Mouse (Mus musculus) G1E (cell line): ENCODE results near the gene Gnpat. TPM values are rescaled to one million over a fixed set of nuclear protein-coding genes. Genes with fewer than 3 reads are reported as not detected.
A peak's percentile ranks its signal among the peaks of the same experiment; 100 is the strongest.

Experiments
- ATAC-seq: 2 replicates; pipeline ENCODE4 v1.8.0; 2016; ENCODE audit warnings: mild to moderate bottlenecking; ENCODE audit not compliant: insufficient number of reproducible peaks, poor library complexity, low FRiP score, severe bottlenecking; ENCODE audit errors: extremely low read depth
- DNase-seq: peaks from one replicate; pipeline ENCODE4 v3.0.0; 2012; ENCODE audit warnings: low spot score
- H3K27me3 ChIP-seq: 2 replicates; pipeline ENCODE4 v1.6.1; 2012; ENCODE audit warnings: mild to moderate bottlenecking, low read length, inconsistent platforms; ENCODE audit not compliant: insufficient read depth
- H3K36me3 ChIP-seq: replicated peaks from 2 replicates; pipeline ENCODE3; 2012; ENCODE audit warnings: mild to moderate bottlenecking, inconsistent platforms
- H3K4me1 ChIP-seq: 2 replicates; pipeline ENCODE4 v1.6.1; 2012; ENCODE audit warnings: low read depth, low read length, inconsistent platforms, mixed read lengths; ENCODE audit not compliant: insufficient read depth
- H3K4me3 ChIP-seq: 2 replicates; pipeline ENCODE4 v1.5.1; 2012; ENCODE audit warnings: low read depth, mild to moderate bottlenecking, inconsistent platforms, low read length, moderate library complexity, mixed read lengths
- H3K9me3 ChIP-seq: replicated peaks from 2 replicates; pipeline ENCODE4 v1.6.1; 2012; ENCODE audit warnings: inconsistent platforms
- CTCF ChIP-seq: IDR thresholded peaks from 2 replicates; pipeline ENCODE4 v1.5.1; 2012; ENCODE audit warnings: low read depth, low read length, inconsistent platforms, mixed read lengths
- GATA1 ChIP-seq: IDR thresholded peaks from 2 replicates; pipeline ENCODE4 v1.6.1; 2012; ENCODE audit warnings: borderline replicate concordance, low read length, inconsistent platforms, mixed read lengths
- GATA2 ChIP-seq: IDR thresholded peaks from 2 replicates; pipeline ENCODE4 v1.6.1; 2012; ENCODE audit warnings: low read depth, low read length, inconsistent platforms, borderline replicate concordance
- POLR2AphosphoS5 ChIP-seq: IDR thresholded peaks from 2 replicates; pipeline ENCODE4 v1.6.1; 2012; ENCODE audit warnings: low read depth, low read length, inconsistent platforms; ENCODE audit not compliant: insufficient replicate concordance
- TAL1 ChIP-seq: conservative IDR thresholded peaks from 2 replicates; pipeline ENCODE4 v1.6.1; 2012; ENCODE audit warnings: low read depth, low read length, inconsistent platforms, mixed read lengths
- polyA plus RNA-seq: library from polyadenylated mRNA; stranded (reverse); fragments of >175 nt; gene quantifications from 2 replicates; pipeline ENCODE4 v1.2.3, GENCODE M21; 2012
- total RNA-seq, 2 experiments: library from RNA; stranded (forward) in 1 of 2; stranded (reverse) in 1 of 2; fragments of 200-1000 nt in 1 of 2; fragments of >200 nt in 1 of 2; fragmentation: Nextera tagmentation in 1 of 2; gene quantifications; 2 replicates each; pipeline ENCODE4 v1.2.3; 2014 to 2017

The Gnpat gene
- total and polyA plus RNA-seq, 3 experiments, result 125 to 131 (median 128) TPM

DNA sequence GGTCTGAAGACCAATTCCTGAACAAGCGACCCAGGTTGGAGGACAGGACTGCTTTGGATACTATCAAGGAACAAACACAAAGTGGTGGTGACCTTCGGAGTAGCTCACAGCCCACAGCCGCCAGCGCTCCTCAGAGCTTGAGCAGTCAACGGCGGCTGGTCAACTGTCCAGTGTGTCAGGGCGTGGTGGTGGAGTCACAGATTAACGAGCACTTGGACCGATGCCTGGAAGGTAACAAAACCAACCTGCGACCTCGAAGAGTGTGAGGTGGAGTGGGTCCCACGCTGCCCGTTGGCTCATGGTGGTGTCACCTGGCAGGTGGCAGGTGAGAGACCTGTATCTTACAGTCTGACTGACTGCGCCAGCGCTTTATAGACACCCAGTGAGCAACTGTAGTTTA lies 40.4 kb downstream of the Gnpat start:
- Histone ChIP-seq H3K27me3 (no peaks in the 10 kb centered on the region), H3K36me3 (peaks cover 96% of the 10 kb centered on the region), H3K9me3 (no peaks in the 10 kb centered on the region), H3K4me3 (peak overlapping the region; percentile 63), H3K4me1 (peaks cover 73% of the 10 kb centered on the region)
- TF ChIP-seq GATA2, result no peak
- TF ChIP-seq TAL1, result no peak
- no peak for TF ChIP-seq GATA1
- no peak for TF ChIP-seq CTCF
- TF ChIP-seq POLR2AphosphoS5, result 0 out of 2 replicates have a peak, but pooled peaks have one; percentile 7
- ATAC-seq, result no peak
- no peak for DNase-seq

DNA sequence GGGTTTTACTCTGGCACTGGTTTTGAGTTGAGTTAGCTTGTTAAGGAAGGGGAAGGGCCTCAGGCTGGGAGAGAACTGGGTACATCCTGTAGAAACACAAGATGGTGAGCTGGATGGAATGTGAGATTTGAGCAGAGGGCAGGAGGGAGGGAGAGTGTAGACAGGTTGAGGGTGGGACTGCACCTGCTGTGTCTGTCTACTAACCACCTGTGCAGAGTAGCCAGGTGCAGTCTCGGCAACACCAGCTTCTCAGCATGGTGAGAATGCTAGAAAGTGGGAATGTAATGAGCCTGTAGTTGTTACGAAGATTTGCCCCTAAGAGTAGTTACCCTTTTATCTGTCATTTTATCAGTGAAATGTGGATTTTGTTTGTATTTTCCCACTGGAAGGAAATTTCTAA lies 42.6 kb downstream of the Gnpat start:
- Histone ChIP-seq H3K27me3 (no peaks in the 10 kb centered on the region), H3K36me3 (peaks cover 95% of the 10 kb centered on the region), H3K9me3 (0 out of 2 replicates have a peak, but pooled peaks cover 3% of the 10 kb centered on the region), H3K4me1 (peaks cover 56% of the 10 kb centered on the region), H3K4me3 (no peak overlapping the region)
- no peak for TF ChIP-seq POLR2AphosphoS5
- TF ChIP-seq GATA2, result no peak
- TF ChIP-seq GATA1, result no peak
- TF ChIP-seq TAL1, result no peak
- TF ChIP-seq CTCF, result no peak
- ATAC-seq, result no peak
- DNase-seq, result no peak

DNA sequence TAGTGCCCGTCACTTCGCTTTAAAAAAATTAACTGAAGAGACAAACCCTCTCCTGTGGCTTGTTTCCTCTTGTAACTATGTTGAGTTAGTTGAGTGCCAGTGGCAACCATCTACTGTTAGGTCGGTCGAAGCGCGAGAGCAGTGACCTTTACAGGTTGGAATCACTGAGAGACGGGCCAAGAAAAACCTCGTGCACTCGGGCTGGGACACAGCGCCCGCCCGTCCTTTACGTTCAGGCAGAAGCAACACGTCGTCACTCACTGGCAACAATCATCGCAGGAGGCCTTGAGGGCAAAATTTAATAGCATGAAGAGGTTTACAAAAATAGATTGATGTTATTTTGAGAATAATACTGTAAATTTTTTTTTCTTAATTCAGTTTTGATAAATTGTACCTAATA lies 47.1 kb downstream of the Gnpat start:
- Histone ChIP-seq H3K36me3 (peaks cover 97% of the 10 kb centered on the region), H3K4me3 (no peak overlapping the region), H3K27me3 (no peaks in the 10 kb centered on the region), H3K9me3 (0 out of 2 replicates have a peak, but pooled peaks cover 5% of the 10 kb centered on the region), H3K4me1 (peaks cover 23% of the 10 kb centered on the region)
- TF ChIP-seq GATA1, result no peak
- no peak for TF ChIP-seq GATA2
- TF ChIP-seq POLR2AphosphoS5, result no peak
- TF ChIP-seq TAL1, result no peak
- no peak for TF ChIP-seq CTCF
- DNase-seq (no peak), ATAC-seq (no peak)

DNA sequence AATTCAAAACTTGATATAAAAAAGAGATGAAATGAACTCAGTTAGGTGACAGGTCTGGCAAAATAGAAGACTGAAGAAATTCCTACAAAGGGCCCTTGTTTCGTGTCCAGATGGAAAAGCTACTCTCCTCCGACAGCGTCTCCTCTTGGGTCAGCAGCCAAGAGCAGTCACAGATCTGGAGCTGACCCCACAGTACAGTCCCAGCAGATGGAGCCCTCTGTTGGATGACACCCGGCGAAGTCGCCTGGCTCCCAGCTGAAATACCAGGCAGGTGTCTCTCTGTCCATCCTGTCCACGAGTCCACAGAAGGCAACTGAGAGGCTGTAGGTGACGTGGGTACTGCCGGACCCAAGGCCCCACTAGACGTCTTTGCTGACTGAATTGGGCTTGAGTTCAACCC lies 47.5 kb downstream of the Gnpat start:
- ATAC-seq (no peak), DNase-seq (no peak)
- Histone ChIP-seq H3K4me1 (peaks cover 19% of the 10 kb centered on the region), H3K9me3 (0 out of 2 replicates have a peak, but pooled peaks cover 5% of the 10 kb centered on the region), H3K4me3 (no peak overlapping the region), H3K27me3 (no peaks in the 10 kb centered on the region), H3K36me3 (peaks cover 97% of the 10 kb centered on the region)
- no peak for TF ChIP-seq POLR2AphosphoS5
- TF ChIP-seq GATA1, result no peak
- no peak for TF ChIP-seq CTCF
- no peak for TF ChIP-seq TAL1
- TF ChIP-seq GATA2, result no peak

DNA sequence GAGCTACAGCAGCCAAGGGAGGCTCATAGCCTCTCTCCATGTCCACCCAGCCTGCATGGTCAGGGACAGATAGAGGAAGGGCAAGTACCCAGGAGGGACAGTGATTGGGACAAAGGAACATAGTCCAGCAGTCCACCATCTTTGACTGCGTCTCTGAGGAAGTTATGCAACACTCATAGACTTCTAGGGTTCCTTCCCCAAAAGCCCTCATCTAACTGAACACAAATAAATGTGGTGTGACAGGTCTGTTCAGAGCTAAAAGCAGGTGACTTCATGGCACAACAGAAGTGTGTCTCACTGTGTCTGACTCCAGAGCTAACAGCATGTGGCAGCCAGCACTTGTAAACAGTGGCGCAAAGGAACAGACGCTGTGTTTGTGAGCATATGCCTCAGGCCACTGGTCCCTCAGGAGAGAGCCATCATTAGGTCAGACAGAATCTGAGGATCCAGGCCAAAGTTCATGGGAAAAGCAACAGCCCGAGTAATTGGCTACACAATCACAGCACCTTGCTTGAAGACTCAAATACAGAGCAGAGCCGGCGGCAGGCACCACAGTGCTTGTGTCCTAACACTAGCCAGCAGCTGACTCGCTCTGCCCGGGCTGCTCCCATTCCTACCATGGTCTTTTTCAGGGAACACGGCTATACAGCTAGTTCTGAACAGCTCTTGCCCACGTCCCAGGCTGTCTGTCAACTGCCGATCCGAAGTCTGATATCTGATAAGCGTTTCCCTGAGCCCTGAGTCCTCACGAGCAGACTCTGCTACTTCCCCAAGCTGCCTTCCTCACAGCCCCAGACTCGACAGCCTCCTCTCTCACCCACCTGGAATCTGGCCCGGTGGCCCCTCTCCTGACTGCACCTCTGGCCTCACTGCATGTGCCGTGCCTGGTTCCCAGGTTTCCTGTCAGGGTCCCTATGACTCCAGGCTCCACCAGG lies 49.4 kb downstream of the Gnpat start:
- Histone ChIP-seq H3K36me3 (peaks cover 97% of the 10 kb centered on the region), H3K4me3 (no peak overlapping the region), H3K4me1 (peaks cover 14% of the 10 kb centered on the region; the same call in 1 of the 2 replicates), H3K9me3 (0 out of 2 replicates have a peak, but pooled peaks cover 5% of the 10 kb centered on the region), H3K27me3 (no peaks in the 10 kb centered on the region)
- no peak for TF ChIP-seq POLR2AphosphoS5
- DNase-seq, result no peak
- ATAC-seq, result no peak

DNA sequence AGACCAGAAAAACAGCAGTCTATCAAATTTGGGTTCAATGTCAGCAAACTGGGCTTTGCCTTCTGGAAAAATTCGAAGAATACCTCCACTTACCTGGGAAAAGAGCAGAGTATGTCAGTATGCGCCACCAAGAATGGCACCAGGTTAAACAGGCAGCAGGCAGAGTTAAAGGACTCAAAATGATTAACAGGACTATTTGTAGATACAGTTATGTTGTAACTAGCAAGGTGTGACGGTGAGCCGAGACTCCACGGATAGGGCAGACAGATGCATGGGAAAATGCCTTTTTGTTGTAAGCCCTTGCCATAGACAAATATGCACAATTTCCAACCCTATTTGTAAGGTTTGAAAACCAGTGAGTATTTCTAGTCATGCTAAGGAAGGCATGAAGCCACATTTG lies 51.2 kb downstream of the Gnpat start:
- ATAC-seq (no peak), DNase-seq (no peak)
- H3K9me3 ChIP-seq, result 0 out of 2 replicates have a peak, but pooled peaks cover 7% of the 10 kb centered on the region
- peaks cover 98% of the 10 kb centered on the region for H3K36me3 ChIP-seq
- H3K4me3 ChIP-seq, result no peak overlapping the region
- TF ChIP-seq CTCF, result no peak
- no peak for TF ChIP-seq GATA1
- TF ChIP-seq POLR2AphosphoS5, result no peak
- TF ChIP-seq TAL1, result no peak
- no peak for TF ChIP-seq GATA2
- 0 out of 2 replicates have a peak, but pooled peaks cover 5% of the 10 kb centered on the region for H3K4me1 ChIP-seq
- H3K27me3 ChIP-seq, result no peaks in the 10 kb centered on the region
